Mouse (Mus musculus) frontal cortex, postnatal 14 days (tissue): ENCODE measurements around the gene Lman1l.

Experiments
- DNase-seq, 2 experiments: peaks; one replicate each; pipeline ENCODE4 v3.0.0; 2022; ENCODE audit warnings: low spot score in 2 of 2

The Lman1l gene

DNA sequence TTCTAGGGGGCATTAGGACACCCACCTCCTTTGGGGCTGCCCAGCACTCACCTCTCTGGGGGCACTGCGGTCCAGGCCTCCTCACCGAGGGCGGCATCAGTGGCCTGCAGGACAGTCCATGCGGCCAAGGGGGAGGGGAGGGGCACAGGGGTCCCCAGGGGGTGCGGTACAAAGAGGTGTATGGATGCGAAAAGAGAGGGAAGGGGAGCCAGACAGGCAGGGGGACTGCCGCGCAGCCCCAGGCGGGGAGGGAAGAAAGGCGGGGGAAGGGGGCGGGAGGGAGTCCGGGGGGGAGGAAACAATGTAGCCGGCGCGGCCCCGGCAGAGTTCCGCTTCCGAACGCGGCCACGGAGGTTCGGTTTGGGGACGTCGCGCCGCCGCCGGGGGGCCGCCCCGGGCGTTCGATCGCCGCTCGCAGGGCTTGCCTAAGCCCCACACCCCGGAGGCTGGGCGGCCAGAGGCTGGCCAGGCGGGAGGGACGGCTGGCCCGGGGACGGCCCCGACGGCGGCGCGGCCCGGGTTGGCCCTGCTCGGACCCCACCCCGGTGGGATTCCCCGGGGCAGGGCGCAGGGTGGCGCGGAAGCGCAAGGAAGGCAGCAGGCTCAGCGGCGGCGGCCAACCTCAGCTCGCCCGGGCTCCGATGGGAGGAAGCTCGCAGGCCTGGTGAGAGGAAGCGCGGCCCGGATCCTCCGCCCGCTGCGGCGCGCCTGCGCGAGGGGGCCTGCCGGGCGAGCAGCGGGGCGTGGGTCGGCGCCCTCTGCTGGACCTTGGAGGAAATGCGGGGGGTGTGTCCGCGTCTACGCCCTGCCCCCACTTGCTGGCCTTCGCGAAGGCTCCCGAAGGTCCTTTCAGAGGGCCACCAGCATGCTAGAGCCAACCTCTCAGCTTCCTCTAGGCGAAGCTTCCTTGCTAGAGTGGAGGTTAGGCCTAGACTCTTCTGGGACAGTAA, 24.6 kb upstream of the Lman1l start:
- peak; percentile 80 to 87 for DNase-seq

DNA sequence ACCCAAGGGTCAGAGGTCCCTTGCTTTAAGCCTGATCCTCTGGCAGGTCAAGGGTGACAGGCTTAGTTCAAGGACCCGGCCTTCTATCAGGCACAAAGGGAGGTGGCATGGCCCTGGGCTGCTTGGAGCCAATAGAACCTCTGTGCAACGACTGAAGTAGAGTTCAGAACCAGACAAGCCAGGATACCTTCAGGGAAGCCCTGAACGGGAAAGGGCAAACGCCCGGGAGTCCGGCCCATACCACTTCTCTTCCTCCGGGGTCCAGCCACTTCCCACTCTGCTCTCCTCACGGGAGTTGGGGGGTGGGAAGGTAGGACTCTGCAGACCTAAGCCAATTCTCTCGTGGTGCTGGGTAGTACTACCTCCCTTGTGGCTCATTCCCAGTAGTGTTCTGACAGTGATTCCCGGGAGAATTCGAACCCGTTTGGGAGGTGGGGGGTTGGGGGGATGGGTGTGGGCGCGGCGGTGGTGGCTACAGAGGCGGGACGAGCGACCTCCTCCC, 23.9 kb upstream of the Lman1l start:
- DNase-seq = no peak

DNA sequence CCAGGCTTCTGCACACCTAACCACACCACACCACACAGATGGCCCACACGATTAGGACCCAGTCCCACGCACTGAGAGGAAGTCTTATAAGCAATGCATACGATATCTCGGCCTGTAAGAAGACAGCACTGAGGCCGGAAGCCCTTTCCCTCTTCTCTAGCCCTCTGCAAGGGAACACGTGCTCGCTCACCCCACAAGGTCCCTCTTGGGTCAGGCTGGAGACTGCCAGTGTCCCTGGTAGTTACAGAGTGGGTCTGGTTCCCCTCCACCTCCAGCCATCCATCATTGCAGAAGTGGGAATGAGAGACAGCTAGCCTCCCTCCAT, 23.2 kb upstream of the Lman1l start:
- DNase-seq = no peak

DNA sequence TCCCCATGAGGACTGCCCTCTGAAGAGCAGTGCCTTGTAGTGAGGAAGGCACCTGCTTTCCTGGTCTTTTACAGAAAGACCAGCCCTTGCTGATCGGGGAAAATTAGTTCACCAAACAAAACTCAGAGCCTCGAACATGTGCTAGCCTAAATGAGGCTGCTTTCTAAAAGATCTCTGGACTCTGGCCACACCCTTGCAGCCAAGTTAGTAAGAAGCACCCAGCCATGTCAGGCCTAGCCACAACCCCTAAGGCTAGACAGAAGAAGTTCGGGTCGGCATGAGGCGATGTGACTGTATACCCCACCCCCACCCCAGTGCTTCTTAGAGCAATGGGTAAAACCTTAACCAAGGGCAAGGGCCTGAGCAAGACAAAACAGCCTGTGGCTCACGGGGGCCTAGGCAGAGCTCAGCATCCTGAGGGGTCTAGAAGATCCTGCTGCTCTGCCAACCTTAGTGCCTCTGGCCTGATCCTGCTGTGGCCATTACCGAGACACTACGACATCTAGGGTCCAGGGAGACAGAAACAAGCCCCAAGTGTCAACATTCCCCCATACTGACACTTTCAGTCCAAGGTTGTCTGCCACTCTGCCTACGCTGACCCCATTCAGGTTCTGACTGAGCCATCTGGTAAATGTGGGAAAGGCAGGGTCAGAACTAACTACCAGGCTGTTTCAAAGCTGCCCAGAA, 22.7 kb upstream of the Lman1l start:
- no peak for DNase-seq

DNA sequence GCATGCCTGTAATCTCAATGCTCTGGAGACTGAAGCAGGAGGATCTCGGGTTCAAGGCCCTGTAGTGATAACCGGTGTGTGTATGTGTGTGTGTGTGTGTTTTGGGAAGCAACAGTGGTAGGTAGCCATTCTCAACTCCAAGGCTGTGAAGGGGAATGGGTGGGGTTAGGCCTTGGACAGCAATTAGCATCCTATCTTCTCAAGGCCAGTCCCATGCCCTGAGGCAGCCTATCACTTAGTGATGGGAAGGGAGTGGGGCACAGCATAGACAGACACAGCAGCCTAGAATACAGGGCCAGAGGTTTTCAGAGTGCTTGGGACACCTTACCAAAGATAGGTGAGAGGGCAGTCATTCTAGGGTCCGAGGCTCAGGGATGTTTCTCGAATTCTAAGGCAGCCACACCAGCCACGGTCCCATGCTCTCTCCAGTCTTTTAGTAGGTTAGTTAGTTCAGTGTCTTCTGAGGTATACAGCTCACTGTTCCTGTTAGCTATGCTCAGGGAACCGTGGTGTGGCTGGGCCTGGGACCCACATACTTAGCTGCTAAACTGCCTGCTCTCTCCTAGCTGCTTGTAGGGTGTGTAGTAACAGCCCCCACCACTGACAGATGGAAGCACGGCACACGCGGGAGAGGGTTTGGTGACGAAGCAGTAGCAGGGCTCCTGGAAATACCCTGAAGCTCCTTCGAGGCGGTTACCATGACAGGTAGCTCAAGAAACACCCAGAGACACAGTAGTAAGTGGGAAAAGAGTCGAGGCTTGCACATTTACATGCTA, 21.4 kb upstream of the Lman1l start:
- no peak for DNase-seq

DNA sequence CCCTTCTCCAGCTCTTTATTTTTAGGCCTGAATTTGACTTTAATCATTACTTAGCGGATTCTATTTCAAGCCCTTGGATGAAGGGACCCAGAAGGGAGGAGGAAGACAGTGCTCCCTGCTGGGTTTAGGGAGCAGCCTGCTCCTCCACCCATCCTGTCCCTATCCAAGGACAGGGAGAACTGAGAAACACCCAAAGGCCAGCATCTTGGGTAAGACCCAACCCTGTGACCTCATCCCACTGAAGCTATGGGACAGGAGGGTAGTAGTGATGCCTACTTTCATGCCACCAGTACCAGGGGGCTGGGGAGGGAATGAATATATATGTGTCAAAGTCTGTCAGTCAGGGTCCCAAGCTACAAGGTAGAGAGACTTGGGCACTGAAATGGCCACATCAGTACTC, 20.4 kb upstream of the Lman1l start:
- DNase-seq = no peak

DNA sequence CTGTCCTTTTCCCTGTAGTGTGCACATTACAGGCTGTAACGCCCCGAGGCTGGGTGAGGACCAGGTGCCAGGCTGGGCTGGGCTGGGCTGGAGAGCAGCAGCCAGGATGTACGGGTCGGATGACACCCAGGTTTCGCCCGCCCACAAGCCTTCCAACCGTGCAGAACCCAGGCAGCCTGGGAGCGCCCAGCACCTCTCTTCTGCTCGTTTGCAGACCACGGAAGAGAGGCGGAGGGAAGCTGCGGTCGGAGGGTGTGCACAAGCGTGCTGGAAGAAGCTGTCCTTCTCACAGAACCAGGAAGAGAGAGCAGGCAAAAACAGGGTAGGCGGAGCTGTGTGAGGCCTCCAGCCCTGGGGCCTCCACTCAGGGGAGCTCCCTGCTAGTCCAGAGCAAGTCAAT, 19.8 kb upstream of the Lman1l start:
- peak in 1 of 2 experiments; percentile 41 for DNase-seq

DNA sequence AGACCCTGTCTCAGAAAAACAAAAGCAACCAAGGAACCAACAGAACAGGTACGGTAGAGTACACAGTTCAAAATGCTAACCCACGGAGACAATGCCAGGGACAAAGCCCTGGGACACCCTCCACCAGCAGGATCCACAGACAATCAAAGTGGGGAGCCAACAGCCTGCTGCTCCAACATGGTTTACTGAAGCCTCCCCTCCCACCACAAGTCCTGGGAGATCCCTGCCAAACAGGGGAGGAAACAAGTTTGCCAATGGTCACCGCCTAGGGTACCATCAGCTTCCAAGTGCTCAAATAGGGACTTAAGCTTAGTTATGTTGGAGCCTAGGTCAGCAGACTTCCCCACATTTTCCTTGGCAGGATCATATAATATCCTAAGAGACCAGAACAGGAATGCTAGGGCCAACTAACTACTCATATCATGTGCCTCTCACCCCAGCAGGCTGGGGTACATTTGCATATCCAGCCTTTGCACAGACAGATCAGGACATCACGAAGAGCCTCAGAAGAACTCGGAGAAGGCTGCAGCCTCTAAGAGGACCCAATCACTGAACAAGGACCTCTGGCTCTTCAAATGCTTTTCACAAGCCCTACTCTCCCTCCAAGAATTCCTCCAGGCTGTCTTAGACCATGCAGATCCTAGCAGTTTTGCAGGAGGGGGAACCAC, 19.2 kb upstream of the Lman1l start:
- no peak for DNase-seq

DNA sequence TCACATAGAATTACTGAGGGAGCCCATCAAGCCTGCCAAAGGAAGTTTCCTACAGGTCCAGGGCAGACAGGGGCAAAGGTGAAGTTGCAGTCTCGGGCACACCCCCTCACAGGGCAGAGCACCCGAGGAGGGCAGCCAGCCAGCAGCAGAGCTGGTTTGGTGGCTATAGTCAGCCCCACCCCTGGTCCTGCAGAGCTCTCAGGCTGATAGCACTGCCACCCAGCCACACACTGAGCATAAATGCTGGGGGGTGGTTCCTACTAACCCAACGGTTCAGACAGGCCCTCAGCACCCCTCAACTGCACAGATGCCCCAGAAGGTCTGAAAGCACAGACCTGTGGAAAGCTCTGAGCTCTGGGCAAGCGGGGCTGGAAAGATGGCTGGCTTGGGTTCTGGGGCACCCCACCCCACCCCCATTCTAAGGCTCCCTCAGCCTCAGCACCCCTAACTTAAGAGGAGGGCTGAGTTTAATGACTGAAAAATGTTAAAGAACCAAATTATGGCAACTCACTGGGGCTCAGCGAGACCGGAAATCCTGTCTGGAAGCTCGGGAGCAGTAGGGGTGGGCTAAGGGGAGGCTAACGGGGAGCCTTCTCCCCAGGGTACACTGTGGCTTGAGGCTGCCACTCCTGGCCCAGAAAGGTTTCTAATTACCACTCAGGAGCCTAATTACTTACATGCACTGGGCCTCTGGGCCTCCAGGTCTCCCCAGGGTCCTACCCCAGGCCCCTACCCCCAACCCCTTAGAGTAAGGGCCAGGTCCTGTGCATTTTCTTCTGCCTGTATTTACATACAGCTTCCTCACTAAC, 18.3 kb upstream of the Lman1l start:
- no peak for DNase-seq

DNA sequence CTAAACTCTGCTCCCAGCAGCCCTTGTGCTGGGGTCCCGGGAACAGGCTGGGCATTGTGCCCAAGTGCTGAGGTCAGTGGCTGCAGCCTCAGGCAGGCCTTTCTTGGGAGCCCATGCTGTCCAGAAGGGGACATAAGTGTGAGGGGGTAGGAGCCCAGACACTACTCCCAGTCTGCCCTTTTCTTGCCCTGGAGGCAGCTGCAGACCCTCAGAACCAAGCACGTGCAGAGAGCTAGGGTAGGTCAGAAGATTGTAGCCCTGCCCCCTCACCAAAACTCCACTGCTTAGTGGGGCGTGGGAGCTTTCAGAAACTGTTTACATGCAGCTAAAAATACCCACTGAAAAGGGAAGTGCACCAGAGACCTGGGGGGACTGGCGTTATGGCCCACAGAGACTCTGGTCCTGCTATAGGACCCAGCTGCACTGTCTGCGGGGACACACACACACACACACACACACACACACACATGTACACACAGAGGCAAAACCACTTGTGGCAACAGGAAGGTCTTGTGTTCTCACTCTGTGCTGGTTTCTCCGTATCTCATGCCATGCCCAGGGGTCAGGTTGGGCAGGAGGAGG, 17.3 kb upstream of the Lman1l start:
- no peak for DNase-seq

DNA sequence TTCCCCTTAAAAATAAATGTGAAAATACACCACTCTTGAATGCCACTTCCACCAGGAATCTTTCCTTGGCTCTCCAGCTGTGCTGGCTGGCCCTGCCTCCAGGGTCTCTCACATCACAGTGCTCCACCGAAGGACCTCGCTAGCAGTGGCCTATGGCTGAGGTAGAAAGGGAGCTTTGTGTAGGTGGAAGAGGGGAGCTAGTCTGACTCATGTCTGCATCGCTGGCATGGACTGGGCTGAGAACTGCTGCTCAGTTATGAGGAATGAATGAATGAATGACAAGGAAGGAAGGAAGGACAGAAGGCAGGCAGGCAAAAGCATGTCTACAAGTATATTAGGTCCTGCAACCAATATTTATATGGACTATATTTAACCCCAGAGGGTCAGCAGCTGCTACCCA, 16.7 kb upstream of the Lman1l start:
- no peak for DNase-seq

DNA sequence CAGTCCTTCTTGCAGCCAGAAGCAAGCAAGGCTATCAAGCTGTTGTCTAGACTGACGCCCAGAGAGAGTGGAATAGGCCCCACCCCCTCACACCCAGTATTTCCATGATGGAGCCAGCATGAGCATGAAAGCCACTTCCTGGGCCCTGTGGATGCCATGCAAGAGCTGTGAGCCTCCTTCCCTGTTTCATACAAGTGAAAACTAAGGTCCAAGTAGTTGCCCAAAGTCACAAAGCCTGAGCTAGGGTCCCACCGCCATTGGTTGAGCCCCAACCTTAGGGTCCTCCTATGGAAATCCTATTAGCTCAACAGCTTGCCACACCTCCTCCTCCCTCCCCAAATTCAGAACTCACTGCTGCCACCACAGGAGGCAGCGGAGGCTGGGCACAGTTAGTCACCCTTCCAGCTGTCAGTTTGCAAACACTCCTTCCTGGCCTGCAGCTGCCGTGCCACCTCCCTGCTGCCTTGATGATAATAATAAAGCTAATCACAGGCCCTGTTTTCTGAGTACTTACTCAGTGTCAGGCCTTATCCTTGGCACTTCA, 13.0 kb upstream of the Lman1l start:
- no peak for DNase-seq

DNA sequence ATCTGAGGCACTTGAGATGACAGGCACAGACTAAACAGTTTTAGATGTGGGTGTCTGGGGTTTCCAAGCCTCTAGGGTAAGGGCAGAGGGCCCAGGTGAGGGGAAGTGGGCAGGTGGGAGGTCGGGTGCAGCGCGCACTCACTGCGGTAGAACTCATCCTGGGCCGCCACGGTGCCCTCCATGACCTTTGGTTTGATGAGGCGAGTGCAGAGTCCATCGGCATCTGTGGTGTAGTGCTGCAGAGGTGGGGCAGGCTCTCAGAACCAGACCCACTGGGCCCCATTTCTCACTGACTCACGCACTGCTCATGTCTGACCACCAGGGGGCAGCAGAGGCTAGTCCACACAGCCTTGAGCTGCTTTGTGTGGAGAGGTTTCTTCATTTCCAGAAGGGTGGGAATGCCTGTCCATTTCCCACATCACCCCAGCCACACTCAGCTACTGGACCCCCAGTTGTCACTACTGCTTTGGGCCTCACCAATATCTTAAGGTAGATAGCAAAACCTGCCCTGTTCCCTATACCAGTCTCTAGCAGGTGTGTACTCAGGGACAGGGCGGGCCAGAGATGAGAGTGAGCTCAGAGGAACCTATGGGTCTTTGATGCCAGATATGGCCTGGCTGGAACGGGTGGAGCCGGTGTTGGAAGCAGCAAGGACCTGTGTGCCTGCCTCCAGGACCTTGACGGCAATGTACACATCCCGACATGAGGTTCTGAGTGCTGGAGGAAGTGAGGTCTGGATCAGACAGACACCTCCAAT, 8.7 kb upstream of the Lman1l start:
- DNase-seq = peak; percentile 59 to 76

DNA sequence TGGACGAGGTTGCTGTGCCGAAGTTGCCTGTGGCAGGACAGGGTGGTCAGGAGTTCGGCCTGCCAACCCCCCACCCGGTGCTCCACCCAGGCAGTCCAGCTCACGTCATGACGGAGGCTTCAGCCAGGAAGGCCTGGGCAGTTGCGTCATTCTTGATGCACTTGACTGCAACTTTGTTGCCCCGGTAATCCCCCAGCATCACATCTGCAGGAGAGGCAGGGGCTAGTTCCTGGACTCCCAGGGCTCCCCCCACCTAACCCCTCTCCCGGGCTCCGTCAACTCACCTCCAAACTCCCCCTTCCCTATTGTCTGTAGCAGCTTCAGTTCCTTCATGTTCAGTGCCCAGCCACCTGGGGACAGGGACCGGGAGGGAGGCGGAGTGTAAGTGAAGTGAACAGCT, 8.1 kb upstream of the Lman1l start:
- no peak for DNase-seq

DNA sequence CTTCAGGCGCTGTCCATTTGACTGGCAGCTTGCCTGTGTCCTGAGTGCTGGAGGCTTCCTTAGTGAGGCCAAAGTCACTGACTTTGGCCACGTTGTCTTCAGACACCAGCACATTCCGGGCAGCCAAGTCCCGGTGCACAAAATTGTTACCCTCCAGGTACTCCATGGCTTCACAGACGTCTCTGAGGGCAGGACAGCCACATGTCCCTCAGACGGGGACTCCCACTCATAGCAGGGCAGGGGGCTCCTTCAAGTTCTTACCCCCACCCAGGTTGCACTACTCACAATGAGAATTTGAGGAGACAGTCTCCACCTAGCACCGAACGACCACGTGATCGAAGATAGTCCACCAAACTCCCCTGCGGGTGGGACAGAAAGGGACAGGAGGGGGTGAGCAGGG, 7.3 kb upstream of the Lman1l start:
- no peak for DNase-seq

DNA sequence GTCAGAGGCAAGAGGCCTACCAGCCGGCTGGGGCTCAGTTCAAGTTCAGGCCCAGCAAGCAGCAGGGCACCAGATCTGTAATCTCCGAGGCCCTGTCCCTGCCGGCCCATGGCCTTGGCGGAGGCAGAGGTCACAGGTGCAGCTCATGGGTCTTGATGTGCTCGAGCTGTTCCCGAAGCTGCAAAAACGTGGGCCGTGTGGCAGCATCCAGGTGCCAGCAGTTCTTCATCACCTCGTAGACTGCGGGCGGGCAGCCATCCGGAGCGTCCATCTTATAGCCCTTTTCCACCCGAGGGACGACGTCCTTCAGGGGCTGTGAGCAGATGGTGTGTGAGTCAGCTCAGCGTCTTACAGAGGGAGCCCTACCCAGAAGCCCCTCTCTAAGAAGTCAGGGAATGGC, 6.6 kb upstream of the Lman1l start:
- DNase-seq = no peak

DNA sequence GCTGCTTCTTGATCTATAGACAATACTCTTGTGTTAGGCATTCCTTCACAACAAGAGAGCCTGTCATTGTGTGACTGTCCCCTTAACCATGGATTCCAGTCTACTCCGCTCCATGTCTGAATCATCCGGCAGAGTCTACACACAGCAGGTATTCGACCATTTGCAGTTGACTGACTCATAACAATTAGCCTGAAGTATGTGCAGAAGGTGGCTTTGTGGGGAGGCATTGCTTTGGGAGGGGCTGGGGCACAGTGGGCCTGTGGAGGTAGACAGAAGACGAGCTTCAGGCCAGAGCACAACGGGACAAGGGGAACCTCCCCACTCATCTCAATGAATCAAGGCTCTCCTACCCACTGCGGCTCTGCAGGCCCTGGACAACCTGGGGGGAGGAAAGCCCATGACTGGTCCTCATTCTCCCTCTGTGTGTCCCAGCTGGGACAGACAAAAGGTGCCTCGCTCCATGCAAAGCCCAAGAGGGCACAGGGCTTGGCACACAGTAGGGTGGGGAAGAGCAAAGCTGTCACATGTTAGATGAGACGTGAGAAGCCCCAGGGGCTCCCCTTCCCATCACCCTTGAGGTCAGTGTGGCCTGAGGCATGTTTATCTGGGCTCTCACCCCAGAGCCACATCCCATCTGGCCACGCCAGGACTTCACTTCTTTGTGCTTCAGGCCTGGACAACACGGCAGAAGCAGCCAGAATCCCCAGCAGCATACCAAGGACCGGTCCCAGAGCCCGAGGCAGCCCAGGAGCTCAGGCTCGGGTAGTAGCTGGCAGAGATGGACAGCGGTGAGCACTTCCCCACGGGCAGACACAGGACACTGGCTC, 5.3 kb upstream of the Lman1l start:
- no peak for DNase-seq

DNA sequence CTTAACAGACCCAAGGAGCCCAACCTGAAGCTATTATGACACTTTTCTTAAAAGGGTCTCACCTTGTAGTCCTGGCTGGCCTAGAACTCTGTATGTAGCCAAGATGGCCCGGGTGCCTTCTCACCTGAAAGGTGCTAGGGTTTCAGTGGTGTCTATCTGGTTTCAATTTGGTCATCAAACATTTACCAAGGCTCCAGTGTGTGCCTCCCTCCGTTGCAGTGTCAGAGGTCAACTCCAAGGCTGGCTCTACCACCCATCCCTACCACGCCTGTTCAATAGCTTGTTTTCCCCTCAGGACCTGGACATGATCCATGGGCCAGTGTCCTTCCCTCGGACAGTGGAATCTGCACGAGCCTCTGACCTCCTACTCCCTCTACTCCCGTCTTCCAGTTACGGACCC, 3.7 kb upstream of the Lman1l start:
- DNase-seq = no peak

DNA sequence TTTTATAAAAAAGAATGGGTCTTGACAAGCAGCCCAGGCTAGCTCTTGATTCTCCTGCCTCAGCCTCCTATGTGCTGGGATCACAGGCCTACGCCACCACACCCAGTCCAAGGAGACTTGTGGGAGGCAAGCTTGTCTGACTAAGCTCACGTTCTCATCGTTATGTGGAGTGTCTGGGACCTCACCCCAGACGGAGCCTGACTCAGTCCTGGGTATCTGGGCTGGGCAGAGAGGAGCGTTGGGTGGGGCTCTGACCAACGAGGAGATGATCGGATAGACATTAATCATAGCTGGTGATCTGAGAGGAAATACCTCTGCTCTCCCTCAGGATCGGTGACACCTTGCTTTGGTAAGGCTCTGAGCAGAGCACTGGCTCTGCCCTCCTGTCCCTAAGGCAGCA, 1.7 kb downstream of the Lman1l start:
- DNase-seq = no peak
